Mouse (Mus musculus) spleen, adult 12 weeks (tissue): ENCODE data around the gene Gsk3b.
"Not testable (repeated sequence)": the region's sequence is repeated elsewhere in the genome, so short reads cannot be mapped to it uniquely, and the experiment has no call there.

Experiments used
- DNase-seq: peaks from one replicate; pipeline ENCODE4 v3.0.0; 2022; ENCODE audit warnings: low spot score

The Gsk3b gene

GRCm38 (mm10) chr16:38088629-38089446, at the start of gene Gsk3b:
TSS of gene Gsk3b (plus strand) at chr16:38089001.
- peak; percentile 99 for DNase-seq

- DNase-seq: no peak
These were observed 46.6 kb upstream of the Gsk3b start for GRCm38 (mm10) chr16:38042160-38042559.

GRCm38 (mm10) chr16:38044551-38044950, 44.2 kb upstream of the Gsk3b start:
- DNase-seq: no peak

GRCm38 (mm10) chr16:38047781-38048558, 40.8 kb upstream of the Gsk3b start:
- no peak for DNase-seq

- no peak for DNase-seq
These were observed 30.9 kb upstream of the Gsk3b start for GRCm38 (mm10) chr16:38057898-38058297.

GRCm38 (mm10) chr16:38058836-38059235, 30.0 kb upstream of the Gsk3b start:
- no peak for DNase-seq

- no peak for DNase-seq
These were observed 29.2 kb upstream of the Gsk3b start for GRCm38 (mm10) chr16:38059631-38060030.

GRCm38 (mm10) chr16:38073859-38074631, 14.8 kb upstream of the Gsk3b start:
- DNase-seq: not testable (repeated sequence)

- no peak for DNase-seq
These were observed 8.6 kb upstream of the Gsk3b start for GRCm38 (mm10) chr16:38080201-38080600.

- DNase-seq: no peak
These were observed 1.6 kb upstream of the Gsk3b start for GRCm38 (mm10) chr16:38087231-38087630.

GRCm38 (mm10) chr16:38087645-38088125, 1.1 kb upstream of the Gsk3b start:
- DNase-seq: no peak

GRCm38 (mm10) chr16:38088126-38088628, 624 bp upstream of the Gsk3b start:
- peak; percentile 35 for DNase-seq

GRCm38 (mm10) chr16:38089447-38090170, 808 bp downstream of the Gsk3b start:
- no peak for DNase-seq

- no peak for DNase-seq
These were observed 1.7 kb downstream of the Gsk3b start for GRCm38 (mm10) chr16:38090341-38091005.

- no peak for DNase-seq
These were observed 2.2 kb downstream of the Gsk3b start for GRCm38 (mm10) chr16:38091041-38091440.

- DNase-seq: no peak
These were observed 2.9 kb downstream of the Gsk3b start for GRCm38 (mm10) chr16:38091706-38092105.

GRCm38 (mm10) chr16:38092598-38092997, 3.8 kb downstream of the Gsk3b start:
- no peak for DNase-seq

GRCm38 (mm10) chr16:38095181-38095851, 6.5 kb downstream of the Gsk3b start:
- no peak for DNase-seq

GRCm38 (mm10) chr16:38097521-38097920, 8.7 kb downstream of the Gsk3b start:
- no peak for DNase-seq

GRCm38 (mm10) chr16:38099325-38099724, 10.5 kb downstream of the Gsk3b start:
- DNase-seq: no peak
